8 mouse cellular contexts compared by ENCODE assay signal in the genomic region with DNA sequence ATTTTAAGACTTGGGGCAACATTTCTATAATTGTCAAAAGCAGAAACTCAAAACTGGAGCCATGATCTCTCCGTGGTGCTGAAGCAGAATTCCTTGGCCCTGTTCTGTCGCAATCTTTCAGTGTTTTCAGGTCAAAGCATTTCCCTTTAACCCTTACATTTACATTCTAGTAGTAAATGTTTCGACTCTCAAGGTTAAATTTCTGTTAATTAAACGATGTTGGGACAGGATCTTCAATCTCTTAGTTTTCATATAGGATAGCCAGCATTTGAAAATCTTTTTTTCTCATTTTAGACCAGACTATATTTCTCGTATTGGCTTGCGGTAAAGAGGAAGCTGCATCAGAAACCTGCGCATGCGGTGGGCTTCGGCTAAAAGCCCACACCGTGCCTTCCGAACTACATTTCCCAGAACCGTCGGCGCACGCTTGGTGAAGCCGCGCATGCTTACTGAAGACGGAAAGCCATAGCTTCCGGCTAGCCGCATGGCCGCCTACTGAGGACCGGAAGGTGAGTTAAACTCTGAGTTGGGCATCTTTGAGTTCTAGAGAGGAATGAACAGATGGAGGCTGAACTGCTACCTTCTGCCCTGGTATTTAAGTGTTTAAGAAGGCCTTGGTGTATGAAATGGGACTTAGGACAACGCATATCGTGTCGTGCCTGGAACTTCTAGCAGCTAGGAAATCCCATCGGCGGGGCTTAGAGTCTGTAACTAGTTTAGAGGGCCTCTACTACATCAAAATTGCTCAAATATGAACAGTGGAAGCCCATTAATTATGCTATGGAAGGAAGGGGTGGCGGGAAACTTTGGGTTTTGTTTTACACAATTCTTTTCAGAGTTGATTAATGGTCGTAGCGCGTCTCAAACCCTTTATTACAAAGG. TPM values are rescaled to one million over a fixed set of nuclear protein-coding genes. Genes with fewer than 3 reads are reported as not detected.
DNase-seq lines count a peak whose midpoint lies in the region; ATAC-seq and TF ChIP-seq lines count a peak whose summit lies in the region.

No protein-coding gene starts in this region.

- ATAC-seq in G1E (ENCODE audit: extremely low read depth, insufficient number of reproducible peaks, low FRiP score, poor library complexity, severe bottlenecking): peak; percentile 93
- ATAC-seq in forebrain, embryonic 14.5 days: peak; percentile 94
- peak; percentile 90 for ATAC-seq in liver, postnatal 0 days
- peak; percentile 92 for ATAC-seq in neural tube, embryonic 13.5 days (ENCODE audit: low read depth)

- H3K9me3 ChIP-seq in G1E (replicated peaks): no peaks in the 10 kb centered on the region
- no peaks in the 10 kb centered on the region for H3K9me3 ChIP-seq in forebrain, embryonic 14.5 days (replicated peaks; ENCODE audit: control insufficient read depth, low read length)
- no peaks in the 10 kb centered on the region for H3K9me3 ChIP-seq in liver, postnatal 0 days (ENCODE audit: low read length)
- no peaks in the 10 kb centered on the region for H3K9me3 ChIP-seq in neural tube, embryonic 13.5 days

- intact Hi-C loops in heart, postnatal 25 days (cut with DNase I): no loop called here

- peaks cover 25% of the 10 kb centered on the region for H3K4me1 ChIP-seq in G1E (ENCODE audit: insufficient read depth, low read depth, low read length)
- peaks cover 11% of the 10 kb centered on the region for H3K4me1 ChIP-seq in forebrain, embryonic 14.5 days (ENCODE audit: control insufficient read depth, insufficient read depth, low read length)
- peaks cover 16% of the 10 kb centered on the region for H3K4me1 ChIP-seq in liver, postnatal 0 days (ENCODE audit: insufficient read depth)
- peaks cover 25% of the 10 kb centered on the region for H3K4me1 ChIP-seq in neural tube, embryonic 13.5 days (replicated peaks)

- no peak for TF ChIP-seq CTCF in G1E (IDR thresholded peaks at IDR 0.05; ENCODE audit: low read depth, low read length)
- no peak for TF ChIP-seq CTCF in liver, postnatal 0 days (IDR thresholded peaks at IDR 0.05; ENCODE audit: low read depth)

- peak overlapping the region; percentile 73 for H3K4me3 ChIP-seq in G1E (ENCODE audit: low read depth, low read length)
- H3K4me3 ChIP-seq in forebrain, embryonic 14.5 days (ENCODE audit: low read depth, low read length): peak overlapping the region; percentile 60
- peak overlapping the region; percentile 67 for H3K4me3 ChIP-seq in liver, postnatal 0 days (ENCODE audit: low read depth, low read length)
- peak overlapping the region; percentile 64 for H3K4me3 ChIP-seq in neural tube, embryonic 13.5 days

- DNase-seq in G1E (ENCODE audit: low spot score): peak; percentile 80
- DNase-seq in cerebellum, adult 11 months: peak; percentile 77
- peak; percentile 98 for DNase-seq in forebrain, embryonic 14.5 days (ENCODE audit: low spot score)
- peak; percentile 46 for DNase-seq in heart, postnatal 25 days (ENCODE audit: low spot score)
- peak; percentile 83 for DNase-seq in layer of hippocampus, adult 11-12 months (ENCODE audit: low spot score)
- DNase-seq in liver, postnatal 0 days: peak; percentile 76
- DNase-seq in telencephalon, adult 2 months (ENCODE audit: low read depth, low spot score): peak; percentile 83

- WGBS in forebrain, embryonic 14.5 days: 1% methylated on average over 31 of the region's 31 CpGs
- WGBS in liver, postnatal 0 days (ENCODE audit: insufficient replicate concordance): 1% methylated on average over 31 of the region's 31 CpGs
- 3% methylated on average over 31 of the region's 31 CpGs for WGBS in neural tube, embryonic 13.5 days

- peak overlapping the region; percentile 92 for H3K4me2 ChIP-seq in forebrain, embryonic 14.5 days (ENCODE audit: low read length)
- peak overlapping the region; percentile 90 for H3K4me2 ChIP-seq in liver, postnatal 0 days (ENCODE audit: low read depth, low read length)
- H3K4me2 ChIP-seq in neural tube, embryonic 13.5 days: peak overlapping the region; percentile 78

- peak overlapping the region; percentile 75; the same call in 1 of the 2 replicates for H3K27ac ChIP-seq in forebrain, embryonic 14.5 days (ENCODE audit: low read depth, low read length)
- no peak overlapping the region for H3K27ac ChIP-seq in liver, postnatal 0 days (ENCODE audit: low read depth)
- H3K27ac ChIP-seq in neural tube, embryonic 13.5 days (replicated peaks): peak overlapping the region; percentile 85

- TF ChIP-seq EP300 in liver, postnatal 0 days (IDR thresholded peaks at IDR 0.05; ENCODE audit: low read depth): no peak

- peaks cover 22% of the 10 kb centered on the region for H3K27me3 ChIP-seq in G1E (ENCODE audit: insufficient read depth, low read length)
- H3K27me3 ChIP-seq in forebrain, embryonic 14.5 days (replicated peaks; ENCODE audit: control insufficient read depth, insufficient read depth, low read length): peaks cover 4% of the 10 kb centered on the region; the same call in 1 of the 2 replicates
- peaks cover 27% of the 10 kb centered on the region for H3K27me3 ChIP-seq in liver, postnatal 0 days (ENCODE audit: insufficient read depth, low read length)
- 0 out of 2 replicates have a peak, but pooled peaks cover 3% of the 10 kb centered on the region for H3K27me3 ChIP-seq in neural tube, embryonic 13.5 days

- H3K9ac ChIP-seq in forebrain, embryonic 14.5 days (ENCODE audit: low read length): peak overlapping the region; percentile 71
- H3K9ac ChIP-seq in liver, postnatal 0 days (replicated peaks): peak overlapping the region; percentile 62
- H3K9ac ChIP-seq in neural tube, embryonic 13.5 days: peak overlapping the region; percentile 73

- peaks cover 21% of the 10 kb centered on the region for H3K36me3 ChIP-seq in G1E (replicated peaks)
- peaks cover 29% of the 10 kb centered on the region for H3K36me3 ChIP-seq in forebrain, embryonic 14.5 days (ENCODE audit: control insufficient read depth, insufficient read depth, low read length)
- H3K36me3 ChIP-seq in liver, postnatal 0 days (replicated peaks; ENCODE audit: insufficient read depth, low read length): peaks cover 18% of the 10 kb centered on the region
- peaks cover 17% of the 10 kb centered on the region for H3K36me3 ChIP-seq in neural tube, embryonic 13.5 days

RNA-seq across cellular contexts. Expression of a gene that starts 0.9 kb away (rescaled TPM):
- total RNA-seq in G1E (2014; fragmentation: Nextera tagmentation) (57.3 and 59.2 TPM in 2 replicates), G1E (2017) (45.4 and 52.1 TPM in 2 replicates)
- polyA plus RNA-seq in G1E (2012): 0.95 and 1.6 TPM in 2 replicates
- polyA plus RNA-seq in forebrain, embryonic 14.5 days (2014; fragmentation: Nextera tagmentation; extraction: Ambion mirVana): 21.9 and 23.9 TPM in 2 replicates
- 1 to 10 TPM; 6.6 to 7.5 TPM for total RNA-seq in heart, postnatal 25 days (2021)
- polyA plus RNA-seq in liver, postnatal 0 days (2015; fragmentation: Nextera tagmentation; extraction: Ambion mirVana): 4.7 and 5.0 TPM in 2 replicates
- 15.9 and 17.7 TPM in 2 replicates for polyA plus RNA-seq in neural tube, embryonic 13.5 days (2015; fragmentation: Nextera tagmentation; extraction: Ambion mirVana)

RNA-seq across cellular contexts. Expression of a gene that starts 0.9 kb away (rescaled TPM):
- total RNA-seq in G1E (2014; fragmentation: Nextera tagmentation): not detected in 2 replicates
- 0.27 and 0.35 TPM in 2 replicates for total RNA-seq in G1E (2017)
- 0.01 TPM in 1 of 2 replicates, not detected in the other for polyA plus RNA-seq in G1E (2012)
- polyA plus RNA-seq in forebrain, embryonic 14.5 days (2014; fragmentation: Nextera tagmentation; extraction: Ambion mirVana): 21.0 and 22.9 TPM in 2 replicates
- total RNA-seq in heart, postnatal 25 days (2021): not detected
- polyA plus RNA-seq in liver, postnatal 0 days (2015; fragmentation: Nextera tagmentation; extraction: Ambion mirVana): 0.09 and 0.18 TPM in 2 replicates
- 25.1 and 25.8 TPM in 2 replicates for polyA plus RNA-seq in neural tube, embryonic 13.5 days (2015; fragmentation: Nextera tagmentation; extraction: Ambion mirVana)

RNA-seq across cellular contexts. Expression of a gene that starts 10.8 kb away (rescaled TPM):
- 0.75 and 1.4 TPM in 2 replicates for total RNA-seq in G1E (2014; fragmentation: Nextera tagmentation)
- 0.44 and 0.46 TPM in 2 replicates for total RNA-seq in G1E (2017)
- 0.21 and 0.51 TPM in 2 replicates for polyA plus RNA-seq in G1E (2012)
- 0.51 and 0.77 TPM in 2 replicates for polyA plus RNA-seq in forebrain, embryonic 14.5 days (2014; fragmentation: Nextera tagmentation; extraction: Ambion mirVana)
- total RNA-seq in heart, postnatal 25 days (2021): not detected
- 0.14 and 0.33 TPM in 2 replicates for polyA plus RNA-seq in liver, postnatal 0 days (2015; fragmentation: Nextera tagmentation; extraction: Ambion mirVana)
- polyA plus RNA-seq in neural tube, embryonic 13.5 days (2015; fragmentation: Nextera tagmentation; extraction: Ambion mirVana): 1.1 and 1.6 TPM in 2 replicates

RNA-seq across cellular contexts. Expression of a gene that starts 10.9 kb away (rescaled TPM):
- total RNA-seq in G1E (2014; fragmentation: Nextera tagmentation) (17.2 and 27.7 TPM in 2 replicates), G1E (2017) (18.6 and 18.9 TPM in 2 replicates)
- 2.5 and 2.7 TPM in 2 replicates for polyA plus RNA-seq in G1E (2012)
- polyA plus RNA-seq in forebrain, embryonic 14.5 days (2014; fragmentation: Nextera tagmentation; extraction: Ambion mirVana): 26.1 and 29.2 TPM in 2 replicates
- 1 to 10 TPM; 2.2 to 2.6 TPM for total RNA-seq in heart, postnatal 25 days (2021)
- 4.3 and 4.7 TPM in 2 replicates for polyA plus RNA-seq in liver, postnatal 0 days (2015; fragmentation: Nextera tagmentation; extraction: Ambion mirVana)
- polyA plus RNA-seq in neural tube, embryonic 13.5 days (2015; fragmentation: Nextera tagmentation; extraction: Ambion mirVana): 18.6 and 21.2 TPM in 2 replicates

RNA-seq across cellular contexts. Expression of a gene that starts 41.2 kb away (rescaled TPM):
- total RNA-seq in G1E (2014; fragmentation: Nextera tagmentation) (not detected in 2 replicates), G1E (2017) (not detected in 2 replicates)
- not detected in 2 replicates for polyA plus RNA-seq in G1E (2012)
- not detected in 2 replicates for polyA plus RNA-seq in forebrain, embryonic 14.5 days (2014; fragmentation: Nextera tagmentation; extraction: Ambion mirVana)
- total RNA-seq in heart, postnatal 25 days (2021): not detected
- not detected in 2 replicates for polyA plus RNA-seq in liver, postnatal 0 days (2015; fragmentation: Nextera tagmentation; extraction: Ambion mirVana)
- not detected in 2 replicates for polyA plus RNA-seq in neural tube, embryonic 13.5 days (2015; fragmentation: Nextera tagmentation; extraction: Ambion mirVana)

Comparison
In these comparisons a context has a peak if more than half of its experiments do, and no peak if none do; other contexts are left out.
1. DNase-seq: peak in every context shown above with its lines; median percentile 98 in forebrain, embryonic 14.5 days; 83 in layer of hippocampus, adult 11-12 months; 83 in telencephalon, adult 2 months; 80 in G1E; 77 in cerebellum, adult 11 months; 76 in liver, postnatal 0 days; 46 in heart, postnatal 25 days.
2. RNA of a gene that starts 0.9 kb away (polyA plus RNA-seq): 25.1 to 25.8 TPM in neural tube, embryonic 13.5 days and 21.0 to 22.9 TPM in forebrain, embryonic 14.5 days; 0.09 to 0.18 TPM in liver, postnatal 0 days and 0.01 TPM in G1E; every median in the first group is over 10 times any median in the second.
3. Peak in every context shown above with its lines, with median percentiles within 50 percentile points of each other: ATAC-seq, H3K4me3 ChIP-seq, H3K4me2 ChIP-seq and H3K9ac ChIP-seq.